Mouse (Mus musculus) liver, embryonic 14.5 days (tissue): ENCODE measurements around the gene Ddc.

Experiments
- CTCF ChIP-seq: IDR thresholded peaks from 2 replicates; pipeline ENCODE4 v1.5.1; 2016; ENCODE audit warnings: antibody characterized with exemption, low read depth, control low read depth
- EP300 ChIP-seq: IDR thresholded peaks from 2 replicates; pipeline ENCODE4 v1.6.1; 2016; ENCODE audit warnings: antibody characterized with exemption, low read depth

- TF ChIP-seq CTCF (no peak), EP300 (no peak)
Measured at GRCm38 (mm10) chr11:11832755-11833084, 65.2 kb downstream of the Ddc start.
